Mouse (Mus musculus): Measurements from ENCODE around the gene Inmt.
"Not testable (repeated sequence)": the region's sequence is repeated elsewhere in the genome, so short reads cannot be mapped to it uniquely, and the experiment has no call there.

The Inmt gene

GRCm38 (mm10) chr6:55174741-55175181 lies at the start of gene Inmt:
TSS of gene Inmt (minus strand) at chr6:55175043.
- DNase-seq (ENCODE audit: low read depth, low spot score): peak; percentile 62

GRCm38 (mm10) chr6:55223986-55224385 lies 49.1 kb upstream of the Inmt start:
- DNase-seq (ENCODE audit: low read depth, low spot score): no peak

GRCm38 (mm10) chr6:55218232-55218631 lies 43.4 kb upstream of the Inmt start:
- DNase-seq (ENCODE audit: low read depth, low spot score): no peak

- DNase-seq (ENCODE audit: low read depth, low spot score): peak; percentile 64
These were observed 39.7 kb upstream of the Inmt start for GRCm38 (mm10) chr6:55214541-55214940.

- DNase-seq (ENCODE audit: low read depth, low spot score): peak; percentile 61
These were observed 35.9 kb upstream of the Inmt start for GRCm38 (mm10) chr6:55210423-55211365.

- DNase-seq (ENCODE audit: low read depth, low spot score): no peak
These were observed 32.9 kb upstream of the Inmt start for GRCm38 (mm10) chr6:55207786-55208185.

GRCm38 (mm10) chr6:55203931-55204330 lies 29.1 kb upstream of the Inmt start:
- DNase-seq (ENCODE audit: low read depth, low spot score): no peak

GRCm38 (mm10) chr6:55202913-55203910 lies 28.4 kb upstream of the Inmt start, which contains the start of gene Mindy4:
TSS of gene Mindy4 (plus strand) at chr6:55203383.
- DNase-seq (ENCODE audit: low read depth, low spot score): peak; percentile 89

GRCm38 (mm10) chr6:55199047-55199446 lies 24.2 kb upstream of the Inmt start:
- peak; percentile 84 for DNase-seq (ENCODE audit: low read depth, low spot score)

GRCm38 (mm10) chr6:55193171-55193570 lies 18.3 kb upstream of the Inmt start:
- DNase-seq (ENCODE audit: low read depth, low spot score): no peak

- DNase-seq (ENCODE audit: low read depth, low spot score): peak; percentile 45
These were observed 16.7 kb upstream of the Inmt start for GRCm38 (mm10) chr6:55191537-55191936.

- no peak for DNase-seq (ENCODE audit: low read depth, low spot score)
These were observed 14.6 kb upstream of the Inmt start for GRCm38 (mm10) chr6:55189406-55189805.

GRCm38 (mm10) chr6:55187827-55188226 lies 13.0 kb upstream of the Inmt start:
- DNase-seq (ENCODE audit: low read depth, low spot score): not testable (repeated sequence)

GRCm38 (mm10) chr6:55182655-55183430 lies 8.0 kb upstream of the Inmt start:
- no peak for DNase-seq (ENCODE audit: low read depth, low spot score)

- DNase-seq (ENCODE audit: low read depth, low spot score): no peak
These were observed 4.7 kb upstream of the Inmt start for GRCm38 (mm10) chr6:55179560-55179959.

- no peak for DNase-seq (ENCODE audit: low read depth, low spot score)
These were observed 2.4 kb upstream of the Inmt start for GRCm38 (mm10) chr6:55177060-55177732.

- peak; percentile 54 for DNase-seq (ENCODE audit: low read depth, low spot score)
These were observed 1.0 kb upstream of the Inmt start for GRCm38 (mm10) chr6:55175892-55176291.

- DNase-seq (ENCODE audit: low read depth, low spot score): no peak
These were observed 613 bp upstream of the Inmt start for GRCm38 (mm10) chr6:55175456-55175855.

GRCm38 (mm10) chr6:55173941-55174349 lies 898 bp downstream of the Inmt start:
- DNase-seq (ENCODE audit: low read depth, low spot score): no peak

GRCm38 (mm10) chr6:55173171-55173570 lies 1.7 kb downstream of the Inmt start:
- no peak for DNase-seq (ENCODE audit: low read depth, low spot score)
